Mouse (Mus musculus): ENCODE measurements at regions not wholly inside any gene's neighbourhood (a gene's known extent, or its start where the extent isn't known, plus 50 kb on each side); places are given as distances from the start of the nearest gene placed in this dataset.

DNA sequence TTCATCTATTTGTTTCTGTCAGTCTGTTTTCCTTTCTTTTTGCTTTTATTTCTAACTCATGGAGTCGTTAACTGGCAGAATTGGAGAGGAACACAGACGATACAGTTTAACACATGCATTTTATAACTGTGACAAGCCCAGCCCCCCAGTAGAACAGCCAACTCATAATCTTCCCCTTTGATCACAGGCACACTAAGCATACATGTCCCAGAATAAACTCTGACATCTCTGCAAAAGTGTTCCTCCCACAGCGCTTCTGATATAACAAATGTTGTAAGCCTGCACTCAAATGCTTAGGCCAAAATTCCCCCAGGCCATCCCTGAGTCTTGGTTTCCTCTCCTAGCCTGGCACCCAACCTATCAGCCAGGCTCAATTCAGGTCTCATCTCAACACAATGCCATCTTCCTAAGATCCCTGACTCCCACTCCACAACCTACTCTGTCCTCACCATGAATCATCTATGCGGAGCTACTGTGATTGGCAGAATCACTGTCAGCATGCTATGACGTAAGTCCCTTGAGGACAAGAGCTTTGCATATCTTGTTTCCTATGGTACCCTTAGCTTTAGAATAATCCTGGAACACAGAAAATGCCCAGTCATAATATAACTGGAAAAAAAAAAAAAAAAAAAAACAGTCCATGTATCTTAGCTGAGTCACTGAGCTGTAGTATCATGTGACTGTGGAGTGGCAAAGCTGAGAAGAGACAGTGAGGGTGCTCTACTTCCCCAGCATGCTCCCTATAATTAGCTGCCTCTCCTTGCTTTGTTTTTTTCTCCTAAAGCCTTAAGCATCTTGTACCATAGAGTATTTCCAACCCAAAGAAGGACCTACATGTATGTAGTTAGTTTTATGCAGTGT is 146.7 kb downstream of the Plk2 start:
- WGBS = 77% methylated on average over 5 of the region's 5 CpGs

DNA sequence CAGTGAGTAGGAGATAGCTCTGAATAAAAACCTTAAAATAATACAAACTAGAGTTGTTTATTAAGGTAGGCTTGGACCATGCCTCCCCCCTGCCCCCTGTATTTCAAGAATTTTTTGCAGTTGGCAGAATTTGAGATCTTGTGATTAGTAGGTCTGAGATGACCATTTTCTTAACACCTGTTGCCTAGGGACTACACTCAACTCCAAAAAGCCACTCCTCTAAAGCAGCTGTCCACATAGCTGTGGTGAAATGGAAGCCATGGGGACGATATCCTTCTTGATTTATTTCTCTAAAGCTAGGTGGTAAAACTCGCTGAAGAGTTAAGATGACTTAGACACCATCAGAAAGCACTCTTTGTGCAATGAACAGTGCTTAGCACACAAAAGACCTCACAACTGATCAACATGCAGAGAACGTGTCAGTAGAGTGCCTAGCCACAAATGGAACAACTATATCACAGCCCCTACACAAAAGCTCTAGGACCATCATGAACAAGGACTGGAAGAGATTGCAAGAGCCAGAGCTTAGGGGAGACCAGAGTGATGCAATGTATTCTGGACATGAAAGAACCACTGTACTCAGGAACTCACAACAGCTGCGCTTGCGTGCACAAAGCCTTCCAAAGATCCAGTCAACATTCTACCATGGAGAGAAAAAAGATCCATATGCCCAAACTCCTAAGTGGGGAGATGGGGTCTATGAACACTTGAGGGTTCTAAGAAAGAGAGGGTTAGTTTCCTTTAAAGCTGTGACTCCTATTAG is 147.6 kb downstream of the Plk2 start:
- Histone ChIP-seq H3K36me3 (no peaks in the 10 kb centered on the region), H3K4me1 (peaks cover 3% of the 10 kb centered on the region; the same call in 1 of the 2 replicates), H3K9ac (no peak overlapping the region), H3K27ac (no peak overlapping the region), H3K4me3 (no peak overlapping the region), H3K4me2 (replicated peaks) (no peak overlapping the region), H3K27me3 (no peaks in the 10 kb centered on the region), H3K9me3 (no peaks in the 10 kb centered on the region)
- no peak for ATAC-seq (ENCODE audit: insufficient number of reproducible peaks, insufficient read depth, low FRiP score, low TSS enrichment)
- WGBS = 90% methylated on average over 5 of the region's 5 CpGs

More for the DNA sequence above, 146.7 kb downstream of the Plk2 start:
- Histone ChIP-seq H3K27me3 (no peaks in the 10 kb centered on the region), H3K4me3 (no peak overlapping the region), H3K9ac (no peak overlapping the region), H3K9me3 (no peaks in the 10 kb centered on the region), H3K4me1 (peaks cover 3% of the 10 kb centered on the region; the same call in 1 of the 2 replicates), H3K27ac (no peak overlapping the region), H3K4me2 (replicated peaks) (no peak overlapping the region), H3K36me3 (no peaks in the 10 kb centered on the region)
- ATAC-seq (ENCODE audit: insufficient number of reproducible peaks, insufficient read depth, low FRiP score, low TSS enrichment) = no peak

GRCm38 (mm10) chr13:110545454-110545853 is 150.6 kb downstream of the Plk2 start:
- no peak overlapping the region for H3K27ac ChIP-seq
- H3K36me3 ChIP-seq = no peaks in the 10 kb centered on the region
- WGBS = 58% methylated on average over 6 of the region's 6 CpGs
- no peaks in the 10 kb centered on the region for H3K4me1 ChIP-seq
- H3K4me2 ChIP-seq (replicated peaks) = no peak overlapping the region
- no peaks in the 10 kb centered on the region for H3K27me3 ChIP-seq
- H3K4me3 ChIP-seq = no peak overlapping the region
- no peak overlapping the region for H3K9ac ChIP-seq
- no peak for ATAC-seq (ENCODE audit: insufficient number of reproducible peaks, insufficient read depth, low FRiP score, low TSS enrichment)
- H3K9me3 ChIP-seq = no peaks in the 10 kb centered on the region

DNA sequence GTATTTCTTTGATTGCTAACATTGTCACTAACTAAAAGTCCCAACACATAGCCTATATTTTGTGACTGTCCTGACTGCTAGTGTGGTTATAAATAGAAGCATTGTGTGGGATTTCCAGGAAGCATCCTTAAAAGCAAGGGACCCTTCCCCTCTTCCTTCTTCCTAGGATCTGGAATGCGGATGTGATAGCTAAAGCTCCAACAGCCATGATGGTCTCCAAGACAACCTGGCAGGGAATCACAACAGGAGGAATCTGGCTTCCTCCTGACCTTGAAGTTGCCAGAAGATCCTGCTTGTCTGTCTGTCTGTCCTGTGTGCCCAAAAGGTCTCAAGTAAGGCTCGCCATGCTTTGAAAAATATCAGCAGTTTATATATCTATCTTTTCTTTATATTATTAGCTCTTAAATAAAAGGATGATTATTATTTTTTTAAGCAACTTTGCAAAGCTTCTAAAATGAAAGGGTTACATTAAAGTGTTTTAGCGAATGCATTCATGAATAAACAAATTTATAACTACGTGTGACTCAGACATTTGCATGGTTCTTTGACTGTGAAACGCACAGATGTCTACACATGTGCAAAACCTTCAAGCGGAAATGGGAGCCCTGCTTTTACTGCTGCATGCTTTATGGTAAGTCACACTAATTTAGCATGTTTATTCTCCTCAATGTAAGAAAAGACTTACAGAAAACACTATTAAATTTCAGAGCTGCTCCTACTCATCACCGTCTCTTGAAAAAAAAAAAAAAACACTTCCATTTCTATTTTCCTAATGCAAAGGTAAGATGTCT is 160.9 kb downstream of the Plk2 start:
- Histone ChIP-seq H3K36me3 (no peaks in the 10 kb centered on the region), H3K4me3 (no peak overlapping the region), H3K9me3 (no peaks in the 10 kb centered on the region), H3K4me1 (no peaks in the 10 kb centered on the region), H3K4me2 (replicated peaks) (no peak overlapping the region), H3K9ac (no peak overlapping the region), H3K27me3 (no peaks in the 10 kb centered on the region), H3K27ac (no peak overlapping the region)
- 77% methylated on average over 7 of the region's 7 CpGs for WGBS
- no peak for ATAC-seq (ENCODE audit: insufficient number of reproducible peaks, insufficient read depth, low FRiP score, low TSS enrichment)

DNA sequence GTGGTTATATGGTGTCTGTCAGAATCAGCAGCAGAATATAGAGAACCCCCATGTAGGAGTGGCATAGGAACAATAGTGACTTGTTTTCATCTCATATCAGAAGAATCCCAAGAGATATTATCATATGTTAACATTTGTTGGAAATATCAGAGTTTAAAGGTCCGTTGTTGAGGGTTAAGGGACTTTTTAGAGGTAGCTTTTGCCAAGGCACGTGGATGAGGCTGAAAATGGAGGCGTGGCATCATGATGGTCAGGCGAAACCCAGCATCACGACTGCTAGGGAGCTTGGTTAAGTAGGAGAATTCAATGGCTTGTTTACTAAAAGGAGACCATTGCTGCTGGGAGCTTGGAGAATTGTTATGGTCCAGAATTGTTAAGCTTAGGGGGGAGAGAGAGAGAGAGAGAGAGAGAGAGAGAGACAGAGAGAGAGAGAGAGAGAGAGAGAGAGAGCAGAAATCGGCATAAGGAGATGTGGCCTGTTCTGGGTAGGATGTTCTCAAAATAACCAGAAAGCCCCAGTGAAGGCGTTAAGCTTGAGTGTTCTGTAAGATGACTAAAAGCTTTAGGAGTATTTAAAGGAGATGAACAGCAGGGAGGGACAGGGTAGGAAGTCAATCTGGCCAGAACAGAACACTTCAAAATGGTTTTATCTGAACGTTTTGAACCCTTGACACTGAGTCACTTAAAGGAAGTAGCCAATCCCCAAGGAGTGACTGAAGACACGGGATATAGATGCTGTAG is 161.7 kb downstream of the Plk2 start:
- no peak for ATAC-seq (ENCODE audit: insufficient number of reproducible peaks, insufficient read depth, low FRiP score, low TSS enrichment)
- Histone ChIP-seq H3K27me3 (no peaks in the 10 kb centered on the region), H3K4me2 (replicated peaks) (no peak overlapping the region), H3K27ac (no peak overlapping the region), H3K9ac (no peak overlapping the region), H3K4me3 (no peak overlapping the region), H3K4me1 (no peaks in the 10 kb centered on the region), H3K9me3 (no peaks in the 10 kb centered on the region), H3K36me3 (no peaks in the 10 kb centered on the region)
- WGBS = 67% methylated on average over 9 of the region's 9 CpGs

DNA sequence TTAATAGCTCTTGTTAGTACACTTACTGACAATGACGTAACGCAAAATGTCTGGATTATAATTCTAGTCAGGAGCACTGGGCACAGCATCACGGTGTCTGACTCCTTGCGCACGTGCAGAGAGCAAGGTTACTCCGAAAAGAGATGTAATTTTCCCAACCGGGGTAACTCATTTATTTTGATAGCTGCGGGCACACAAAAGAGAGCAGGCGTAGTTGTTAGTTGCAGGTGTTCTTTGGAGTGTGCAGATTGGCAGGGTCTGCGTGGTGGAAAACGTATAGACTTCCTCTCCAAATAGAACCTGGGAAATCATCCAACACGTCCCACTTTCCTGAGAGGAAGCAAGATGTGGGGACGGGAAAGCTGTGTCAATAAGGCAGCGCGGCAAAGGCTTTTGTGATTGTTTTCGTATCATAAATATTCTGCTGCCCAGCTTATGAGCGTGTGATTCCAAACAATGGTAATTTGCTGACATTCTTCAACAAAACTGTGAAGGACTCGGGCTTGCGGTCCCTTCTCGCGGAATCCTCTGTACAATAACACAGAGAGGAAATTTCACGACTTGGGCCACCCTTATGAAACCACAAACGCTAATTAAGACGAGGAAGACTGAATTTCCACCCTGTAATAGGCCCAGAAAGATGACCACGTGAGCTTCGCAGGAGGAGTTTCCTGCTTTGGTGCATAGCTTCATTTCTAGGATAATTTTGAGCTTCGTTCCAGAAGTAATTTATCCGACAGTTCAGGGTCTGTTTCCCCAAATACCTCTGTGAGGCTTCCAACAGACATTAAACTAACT is 163.3 kb downstream of the Plk2 start:
- H3K27me3 ChIP-seq = no peaks in the 10 kb centered on the region
- no peak overlapping the region for H3K4me2 ChIP-seq (replicated peaks)
- H3K4me3 ChIP-seq = no peak overlapping the region
- peak overlapping the region; percentile 50; the same call in 1 of the 2 replicates for H3K27ac ChIP-seq
- no peaks in the 10 kb centered on the region for H3K9me3 ChIP-seq
- H3K36me3 ChIP-seq = no peaks in the 10 kb centered on the region
- no peaks in the 10 kb centered on the region for H3K4me1 ChIP-seq
- 73% methylated on average over 28 of the region's 28 CpGs for WGBS
- no peak; the same call in 1 of the 2 replicates for ATAC-seq (ENCODE audit: insufficient number of reproducible peaks, insufficient read depth, low FRiP score, low TSS enrichment)
- H3K9ac ChIP-seq = no peak overlapping the region

DNA sequence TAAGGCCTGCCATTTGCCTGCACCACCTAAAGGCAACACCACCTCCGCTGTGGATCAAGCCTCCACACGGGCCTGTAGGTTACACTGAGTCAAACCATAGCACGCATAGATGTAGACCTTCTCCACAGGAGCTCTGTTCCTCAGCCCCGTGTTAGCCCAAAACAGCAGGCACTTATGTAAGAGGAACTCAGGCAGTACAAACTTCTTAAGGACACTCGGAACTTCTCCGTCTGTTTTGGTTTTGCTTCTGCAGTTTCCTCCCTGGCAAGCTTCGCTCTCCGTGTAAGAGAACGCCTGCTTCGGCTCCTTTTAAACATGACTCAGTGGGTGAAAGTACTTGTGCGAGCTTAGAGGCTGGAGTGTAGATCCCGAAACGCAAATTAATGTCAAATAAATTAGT is 165.7 kb downstream of the Plk2 start:
- no peak for ATAC-seq (ENCODE audit: insufficient number of reproducible peaks, insufficient read depth, low FRiP score, low TSS enrichment)
- H3K27ac ChIP-seq = no peak overlapping the region
- H3K4me1 ChIP-seq = no peaks in the 10 kb centered on the region
- no peak overlapping the region for H3K4me2 ChIP-seq (replicated peaks)
- H3K9me3 ChIP-seq = no peaks in the 10 kb centered on the region
- no peaks in the 10 kb centered on the region for H3K36me3 ChIP-seq
- 84% methylated on average over 13 of the region's 13 CpGs for WGBS
- H3K27me3 ChIP-seq = no peaks in the 10 kb centered on the region
- no peak overlapping the region for H3K4me3 ChIP-seq
- H3K9ac ChIP-seq = no peak overlapping the region

DNA sequence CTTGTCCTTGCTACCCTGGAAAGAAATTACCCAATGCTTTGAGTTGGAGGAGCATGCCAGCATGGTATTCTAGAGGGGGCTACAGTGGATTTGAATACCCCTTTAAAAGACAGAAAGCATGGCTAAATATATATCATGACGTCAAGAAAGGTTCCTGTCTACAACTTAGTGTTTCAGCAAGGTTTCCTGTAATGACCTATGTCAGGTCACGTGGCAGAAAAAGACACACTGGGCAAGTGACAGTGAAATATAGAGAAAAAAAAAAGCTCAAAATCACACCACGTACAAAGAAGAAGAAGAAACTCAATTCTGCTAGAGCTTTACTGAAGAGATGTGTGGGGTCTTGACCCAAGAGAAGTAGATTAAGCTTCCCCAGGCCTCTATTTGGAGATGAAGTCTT is 167.7 kb downstream of the Plk2 start:
- H3K9me3 ChIP-seq = no peaks in the 10 kb centered on the region
- H3K4me2 ChIP-seq (replicated peaks) = no peak overlapping the region
- ATAC-seq (ENCODE audit: insufficient number of reproducible peaks, insufficient read depth, low FRiP score, low TSS enrichment) = no peak
- no peak overlapping the region for H3K27ac ChIP-seq
- H3K27me3 ChIP-seq = no peaks in the 10 kb centered on the region
- H3K4me1 ChIP-seq = no peaks in the 10 kb centered on the region
- 75% methylated on average over 3 of the region's 3 CpGs for WGBS
- H3K4me3 ChIP-seq = no peak overlapping the region
- no peak overlapping the region for H3K9ac ChIP-seq
- no peaks in the 10 kb centered on the region for H3K36me3 ChIP-seq

DNA sequence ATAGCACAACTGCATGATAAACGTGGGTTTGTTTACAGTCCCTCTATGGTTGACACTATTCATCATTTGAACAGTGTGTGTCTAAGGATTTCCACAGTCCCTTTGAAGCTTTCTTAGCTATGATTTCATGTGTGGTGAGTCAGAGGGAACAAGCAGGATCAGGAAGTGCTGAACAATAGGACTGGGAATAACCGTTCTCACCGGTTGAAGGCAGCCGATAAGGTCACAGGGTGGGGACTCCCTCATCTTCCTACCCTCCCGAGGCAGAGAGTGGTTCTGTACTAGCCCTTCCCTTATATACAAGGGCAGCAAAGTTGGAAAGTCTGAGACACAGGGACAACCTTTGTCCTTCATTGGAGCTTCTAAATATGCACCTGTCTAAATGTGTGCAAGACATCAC is 168.1 kb downstream of the Plk2 start:
- Histone ChIP-seq H3K4me2 (replicated peaks) (no peak overlapping the region), H3K36me3 (no peaks in the 10 kb centered on the region), H3K4me1 (no peaks in the 10 kb centered on the region), H3K9me3 (no peaks in the 10 kb centered on the region), H3K27ac (no peak overlapping the region), H3K4me3 (no peak overlapping the region), H3K9ac (no peak overlapping the region), H3K27me3 (no peaks in the 10 kb centered on the region)
- no peak for ATAC-seq (ENCODE audit: insufficient number of reproducible peaks, insufficient read depth, low FRiP score, low TSS enrichment)
- WGBS = 73% methylated on average over 5 of the region's 5 CpGs

DNA sequence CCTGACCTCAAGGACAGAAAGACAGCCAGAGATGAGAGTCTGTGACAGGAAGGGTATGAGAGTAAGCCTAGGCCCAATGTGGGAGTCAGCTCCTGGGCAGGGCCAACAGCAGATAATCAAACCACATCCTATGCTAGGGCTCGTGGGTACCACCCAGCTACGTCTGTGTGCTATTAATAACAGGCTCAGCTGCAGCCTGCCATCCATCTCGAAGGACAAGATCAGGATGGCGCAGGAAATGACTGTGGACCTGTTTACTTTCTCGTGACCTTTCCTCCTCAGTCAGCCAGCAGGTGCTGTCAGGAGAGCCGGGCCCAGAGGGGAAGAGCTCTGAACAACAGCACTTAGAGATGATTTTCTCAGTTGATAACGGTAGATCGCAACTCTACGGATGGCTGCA is 169.1 kb downstream of the Plk2 start:
- WGBS = 51% methylated on average over 9 of the region's 9 CpGs
- no peaks in the 10 kb centered on the region for H3K4me1 ChIP-seq

More for the DNA sequence above, 169.1 kb downstream of the Plk2 start:
- H3K4me3 ChIP-seq = no peak overlapping the region
- no peak overlapping the region for H3K9ac ChIP-seq
- no peak overlapping the region for H3K27ac ChIP-seq
- no peaks in the 10 kb centered on the region for H3K27me3 ChIP-seq
- H3K9me3 ChIP-seq = no peaks in the 10 kb centered on the region
- no peak overlapping the region for H3K4me2 ChIP-seq (replicated peaks)
- H3K36me3 ChIP-seq = no peaks in the 10 kb centered on the region
- ATAC-seq (ENCODE audit: insufficient number of reproducible peaks, insufficient read depth, low FRiP score, low TSS enrichment) = no peak

All from embryonic facial prominence, embryonic 12.5 days (tissue).